Mouse (Mus musculus) kidney, adult 2 months (tissue): ENCODE results near the gene Lime1. TPM values are rescaled to one million over a fixed set of nuclear protein-coding genes. Genes with fewer than 3 reads are reported as not detected.

ENCODE experiments used
- DNase-seq: peaks from one replicate; pipeline ENCODE4 v3.0.0; 2021
- H3K27ac ChIP-seq: fragments of 200-500 bp; 2 replicates; pipeline ENCODE4 v1.5.1; 2012; ENCODE audit warnings: low read depth, low read length, control low read depth, inconsistent platforms; ENCODE audit not compliant: insufficient read depth
- H3K27me3 ChIP-seq: fragments of 200-500 bp; replicated peaks from 2 replicates; pipeline ENCODE4 v1.6.1; 2012; ENCODE audit warnings: mild to moderate bottlenecking, moderate library complexity, low read length, inconsistent platforms; ENCODE audit not compliant: control insufficient read depth, insufficient read depth
- H3K36me3 ChIP-seq: fragments of 200-500 bp; 2 replicates; pipeline ENCODE4 v1.6.1; 2012; ENCODE audit warnings: mild to moderate bottlenecking, moderate library complexity, low read length, inconsistent platforms; ENCODE audit not compliant: control insufficient read depth, insufficient read depth
- H3K4me1 ChIP-seq: fragments of 200-500 bp; 2 replicates; pipeline ENCODE4 v1.6.1; 2011; ENCODE audit warnings: low read length; ENCODE audit not compliant: control insufficient read depth, insufficient read depth
- H3K4me3 ChIP-seq: fragments of 200-500 bp; 2 replicates; pipeline ENCODE4 v1.5.1; 2011; ENCODE audit warnings: mild to moderate bottlenecking, low read depth, low read length, control low read depth; ENCODE audit not compliant: insufficient read depth
- CTCF ChIP-seq: fragments of 200-500 bp; conservative IDR thresholded peaks from 2 replicates; pipeline ENCODE4 v1.5.1; 2011; ENCODE audit warnings: low read depth, mild to moderate bottlenecking, control low read depth, low read length, moderate library complexity, mixed read lengths; ENCODE audit not compliant: insufficient read depth, insufficient read length
- POLR2A ChIP-seq: fragments of 200-500 bp; IDR thresholded peaks from one replicate; pipeline ENCODE4 v1.6.1; 2011; ENCODE audit warnings: low read depth, low read length, control low read depth
- WGBS: fragments of 180-500 bp; shearing (Covaris S2); methylation state at CpG from one replicate; pipeline ENCODE4 v1.1.7; 2018; 5-methylcytosine and 5-hydroxymethylcytosine counted together
- polyA plus RNA-seq: library from polyadenylated mRNA; depleted of rRNA; stranded (reverse); fragments of >200 nt; gene quantifications from 2 replicates; pipeline ENCODE4 v1.2.3, GENCODE M21; 2012

Lime1 gene
- polyA plus RNA-seq, 1 experiment = 35.1 TPM

- H3K27ac ChIP-seq = no peak overlapping the region
- H3K4me3 ChIP-seq = no peak overlapping the region
- no peak for DNase-seq
- TF ChIP-seq CTCF (no peak), POLR2A (no peak)
- 92% methylated on average over 15 of the region's 15 CpGs for WGBS
- no peaks in the 10 kb centered on the region for H3K27me3 ChIP-seq
- no peaks in the 10 kb centered on the region for H3K4me1 ChIP-seq
- no peaks in the 10 kb centered on the region for H3K36me3 ChIP-seq
Measured at GRCm38 (mm10) chr2:181391022-181391421, 11.1 kb downstream of the Lime1 start.

GRCm38 (mm10) chr2:181391541-181391940 is 11.7 kb downstream of the Lime1 start:
- Histone ChIP-seq H3K4me3 (no peak overlapping the region), H3K4me1 (no peaks in the 10 kb centered on the region), H3K27me3 (no peaks in the 10 kb centered on the region), H3K27ac (no peak overlapping the region), H3K36me3 (no peaks in the 10 kb centered on the region)
- no peak for DNase-seq
- no peak for TF ChIP-seq CTCF
- no peak for TF ChIP-seq POLR2A
- WGBS = 62% methylated on average over 2 of the region's 2 CpGs

- no peaks in the 10 kb centered on the region for H3K4me1 ChIP-seq
- H3K27ac ChIP-seq = no peak overlapping the region
- no peak overlapping the region for H3K4me3 ChIP-seq
- 29% methylated on average over 4 of the region's 4 CpGs for WGBS
- TF ChIP-seq POLR2A = no peak
- TF ChIP-seq CTCF = peak; percentile 94
- DNase-seq = peak; percentile 88
- no peaks in the 10 kb centered on the region for H3K27me3 ChIP-seq
- no peaks in the 10 kb centered on the region for H3K36me3 ChIP-seq
Measured at GRCm38 (mm10) chr2:181392600-181393213, 12.8 kb downstream of the Lime1 start.

- 93% methylated on average over 3 of the region's 3 CpGs for WGBS
- no peaks in the 10 kb centered on the region for H3K4me1 ChIP-seq
Measured at GRCm38 (mm10) chr2:181394086-181394485, 14.2 kb downstream of the Lime1 start.

GRCm38 (mm10) chr2:181397207-181397761 is 17.4 kb downstream of the Lime1 start:
- no peak overlapping the region for H3K4me3 ChIP-seq
- no peaks in the 10 kb centered on the region for H3K36me3 ChIP-seq
- no peak overlapping the region for H3K27ac ChIP-seq
- H3K4me1 ChIP-seq = no peaks in the 10 kb centered on the region
- peak; percentile 19 for DNase-seq
- TF ChIP-seq POLR2A (no peak), CTCF (no peak)
- no peaks in the 10 kb centered on the region for H3K27me3 ChIP-seq
- WGBS = 58% methylated on average over 5 of the region's 5 CpGs

More at GRCm38 (mm10) chr2:181394086-181394485, 14.2 kb downstream of the Lime1 start:
- no peaks in the 10 kb centered on the region for H3K36me3 ChIP-seq
- DNase-seq = no peak
- H3K4me3 ChIP-seq = no peak overlapping the region
- no peaks in the 10 kb centered on the region for H3K27me3 ChIP-seq
- no peak overlapping the region for H3K27ac ChIP-seq
- TF ChIP-seq POLR2A = no peak
- TF ChIP-seq CTCF = no peak

GRCm38 (mm10) chr2:181401497-181401896 is 21.6 kb downstream of the Lime1 start:
- H3K36me3 ChIP-seq = no peaks in the 10 kb centered on the region
- WGBS = 29% methylated on average over 1 of the region's 1 CpGs
- TF ChIP-seq POLR2A (no peak), CTCF (no peak)
- no peaks in the 10 kb centered on the region for H3K27me3 ChIP-seq
- no peak for DNase-seq
- no peaks in the 10 kb centered on the region for H3K4me1 ChIP-seq
- H3K4me3 ChIP-seq = no peak overlapping the region
- H3K27ac ChIP-seq = no peak overlapping the region

GRCm38 (mm10) chr2:181403722-181404121 is 23.8 kb downstream of the Lime1 start:
- no peaks in the 10 kb centered on the region for H3K27me3 ChIP-seq
- H3K4me1 ChIP-seq = no peaks in the 10 kb centered on the region
- no peak for DNase-seq
- no peak overlapping the region for H3K4me3 ChIP-seq
- TF ChIP-seq POLR2A = no peak
- TF ChIP-seq CTCF = no peak
- no peaks in the 10 kb centered on the region for H3K36me3 ChIP-seq
- 93% methylated on average over 3 of the region's 3 CpGs for WGBS
- no peak overlapping the region for H3K27ac ChIP-seq
